Mouse (Mus musculus) E14TG2a.4 (cell line): ENCODE measurements around the gene Mb.

Experiments
- H3K27me3 ChIP-seq: 2 replicates; pipeline ENCODE4 v1.6.1; 2014; ENCODE audit warnings: low read length, control low read depth; ENCODE audit not compliant: insufficient read depth
- H3K36me3 ChIP-seq: 2 replicates; pipeline ENCODE4 v1.6.1; 2014; ENCODE audit warnings: low read length, control low read depth; ENCODE audit not compliant: insufficient read depth
- H3K4me1 ChIP-seq: replicated peaks from 2 replicates; pipeline ENCODE4 v1.6.1; 2014; ENCODE audit warnings: low read depth, low read length, control low read depth
- H3K4me3 ChIP-seq: replicated peaks from 2 replicates; pipeline ENCODE4 v1.5.1; 2014; ENCODE audit warnings: mild to moderate bottlenecking, low read length
- H3K9me3 ChIP-seq: 2 replicates; pipeline ENCODE4 v1.6.1; 2014; ENCODE audit warnings: low read length, control low read depth
- CTCF ChIP-seq: conservative IDR thresholded peaks from 2 replicates; pipeline ENCODE4 v1.5.1; 2014; ENCODE audit warnings: low read length
- NANOG ChIP-seq: IDR thresholded peaks from 2 replicates; pipeline ENCODE4 v1.6.1; 2014; ENCODE audit warnings: borderline replicate concordance, low read length, mixed read lengths
- POU5F1 ChIP-seq: IDR thresholded peaks from 2 replicates; pipeline ENCODE4 v1.6.1; 2014; ENCODE audit warnings: low read length, borderline replicate concordance

Gene Mb

GRCm38 (mm10) chr15:76973272-76973854 is 77.1 kb downstream of the Mb start:
- H3K4me3 ChIP-seq: peak overlapping the region; percentile 14; the same call in 1 of the 2 replicates
- no peaks in the 10 kb centered on the region for H3K27me3 ChIP-seq
- peaks cover 47% of the 10 kb centered on the region for H3K4me1 ChIP-seq
- no peaks in the 10 kb centered on the region for H3K36me3 ChIP-seq
- TF ChIP-seq NANOG: no peak
- TF ChIP-seq CTCF: peak; percentile 33; the same call in 1 of the 2 replicates
- peaks cover 3% of the 10 kb centered on the region; the same call in 1 of the 2 replicates for H3K9me3 ChIP-seq

DNA sequence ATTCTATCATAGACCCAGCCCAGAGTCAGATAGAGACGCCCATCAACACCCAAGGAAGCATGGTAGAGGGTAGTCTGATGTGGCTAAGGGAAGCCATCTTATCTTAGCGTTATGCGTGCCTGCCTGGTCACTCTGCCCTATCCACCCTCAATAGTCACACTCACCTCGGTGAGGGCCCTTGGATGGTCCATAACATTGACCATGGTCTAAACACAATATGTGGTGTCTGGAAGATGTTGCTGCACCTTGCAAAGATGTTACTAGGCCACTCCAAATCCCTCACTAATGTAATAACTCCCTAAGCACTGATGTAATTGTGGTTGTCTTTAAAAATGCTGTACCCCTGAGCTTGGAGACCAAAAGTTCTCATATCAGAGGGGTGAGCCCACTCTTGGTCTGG is 77.8 kb downstream of the Mb start:
- Histone ChIP-seq H3K27me3 (no peaks in the 10 kb centered on the region), H3K9me3 (peaks cover 3% of the 10 kb centered on the region; the same call in 1 of the 2 replicates), H3K36me3 (no peaks in the 10 kb centered on the region), H3K4me1 (peaks cover 47% of the 10 kb centered on the region), H3K4me3 (no peak overlapping the region)
- TF ChIP-seq NANOG (no peak), POU5F1 (no peak), CTCF (no peak)
